Mouse (Mus musculus): ENCODE measurements around the gene Hmgb2.

GRCm38 (mm10) chr8:57510791-57511315, 854 bp upstream of the Hmgb2 start:
- TF ChIP-seq CTCF (IDR thresholded peaks at IDR 0.05; ENCODE audit: low read depth, low read length), result no peak
- TF ChIP-seq POLR2A (IDR thresholded peaks at IDR 0.05; ENCODE audit: borderline replicate concordance, low read depth, low read length), result no peak
